Mouse (Mus musculus) megakaryocyte, embryonic 14.5 days (primary cell): ENCODE data around the gene Mtg1.

Experiments used
- FLI1 ChIP-seq: IDR thresholded peaks from 2 replicates; pipeline ENCODE4 v1.6.1; 2012; ENCODE audit warnings: low read length, inconsistent platforms, mixed read lengths
- GATA1 ChIP-seq: IDR thresholded peaks from 3 replicates; pipeline ENCODE4 v1.6.1; 2012; ENCODE audit warnings: mixed read lengths, low read length, inconsistent platforms, borderline replicate concordance

DNA sequence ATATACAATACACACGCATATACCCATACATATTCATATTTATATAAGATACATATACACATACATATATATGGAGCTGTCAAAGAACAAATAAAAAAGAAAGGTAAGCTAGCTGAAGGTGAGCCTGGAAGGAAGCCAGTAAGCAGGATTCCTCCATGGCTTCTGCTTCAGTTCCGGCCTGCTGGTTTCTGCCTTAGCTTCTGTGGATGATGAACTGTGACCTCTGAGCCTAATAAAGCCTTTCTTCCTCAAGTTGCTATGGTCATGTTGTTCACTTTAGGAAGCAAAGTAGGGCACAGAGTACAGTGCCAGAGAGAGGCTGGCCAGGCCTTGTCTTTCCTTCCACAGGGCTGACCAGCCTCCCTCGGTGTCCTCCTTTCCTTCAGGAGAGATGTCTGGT lies 33.5 kb downstream of the Mtg1 start:
- TF ChIP-seq GATA1 (no peak), FLI1 (no peak)
